Mouse (Mus musculus) left cerebral cortex, postnatal 36 days (tissue): ENCODE data around the gene Rock2. TPM values are rescaled to one million over a fixed set of nuclear protein-coding genes. Genes with fewer than 3 reads are reported as not detected.
A peak's percentile ranks its signal among the peaks of the same experiment; 100 is the strongest.

ENCODE experiments used
- DNase-seq, 2 experiments: peaks; one replicate each; pipeline ENCODE4 v3.0.0; 2021 to 2022; ENCODE audit warnings: low spot score in 2 of 2, mixed read lengths in 1 of 2
- intact Hi-C: fragments of 180-260 bp; cut with DNase I; formaldehyde crosslinking; loops from one replicate; pipeline ENCODE4 v1.15.1; 2025
- total RNA-seq, 2 experiments: library from RNA; stranded (reverse); gene quantifications; 2 replicates each; pipeline ENCODE4 v1.2.3; 2021

Gene Rock2
- 100 to 1,000 TPM; 122 to 152 TPM for total RNA-seq

- intact Hi-C loops = loop anchor here (2.0 kb wide), 2 partner anchors 44 to 84 kb away; partner anchors contain the start of gene E2f6
- peak; percentile 81 to 89 for DNase-seq
These were observed at the start of gene Rock2 for GRCm38 (mm10) chr12:16894396-16895220. Gene Rock2 (plus strand): TSS chr12:16894895.

DNA sequence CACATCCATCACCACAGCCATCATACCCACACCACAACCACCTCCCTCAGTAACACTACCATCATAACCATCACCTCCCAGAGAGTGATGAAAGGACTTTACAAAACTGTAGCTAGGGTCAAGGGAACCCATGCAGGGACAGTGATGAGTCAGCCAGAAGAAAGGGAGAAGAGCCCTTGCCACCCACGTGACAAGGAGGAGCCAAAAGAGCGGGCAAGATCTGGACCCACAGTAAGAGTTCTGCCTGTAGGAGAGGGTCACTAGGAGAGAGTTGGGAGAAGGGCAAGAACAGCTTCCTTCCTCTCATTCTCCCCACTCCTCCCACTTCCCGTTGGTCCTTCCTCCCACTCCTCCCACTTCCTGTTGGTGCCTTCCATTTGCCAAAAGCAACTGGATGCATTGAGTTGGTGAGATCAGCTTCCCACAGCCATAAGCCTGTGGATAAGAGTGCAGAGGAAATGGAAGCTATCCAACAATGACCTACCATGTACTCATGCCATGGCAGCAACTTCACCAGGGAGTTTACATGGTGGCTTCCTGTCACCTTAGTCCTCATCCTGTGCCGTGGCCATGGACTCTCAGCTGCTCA lies 47.4 kb upstream of the Rock2 start:
- intact Hi-C loops = no loop called here
- no peak for DNase-seq

DNA sequence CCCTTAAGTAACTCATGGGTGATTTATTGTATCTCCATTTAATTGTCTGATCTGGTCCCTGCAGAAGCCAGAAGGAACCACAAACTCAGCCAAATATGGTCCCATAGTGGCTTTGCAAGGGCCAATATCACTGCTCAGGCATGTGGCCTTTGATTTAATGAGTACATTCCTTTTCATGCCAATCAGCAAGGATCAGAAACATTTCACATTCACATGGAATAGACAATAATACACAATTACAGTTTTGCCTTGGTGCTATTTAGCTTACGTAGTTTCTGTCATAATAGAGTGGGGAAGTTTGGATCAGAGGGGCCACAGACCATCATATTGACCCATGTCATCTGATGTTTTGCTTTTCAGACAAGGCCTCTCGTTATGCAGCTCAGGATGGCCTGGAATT lies 46.2 kb upstream of the Rock2 start:
- no peak for DNase-seq
- intact Hi-C loops = no loop called here

DNA sequence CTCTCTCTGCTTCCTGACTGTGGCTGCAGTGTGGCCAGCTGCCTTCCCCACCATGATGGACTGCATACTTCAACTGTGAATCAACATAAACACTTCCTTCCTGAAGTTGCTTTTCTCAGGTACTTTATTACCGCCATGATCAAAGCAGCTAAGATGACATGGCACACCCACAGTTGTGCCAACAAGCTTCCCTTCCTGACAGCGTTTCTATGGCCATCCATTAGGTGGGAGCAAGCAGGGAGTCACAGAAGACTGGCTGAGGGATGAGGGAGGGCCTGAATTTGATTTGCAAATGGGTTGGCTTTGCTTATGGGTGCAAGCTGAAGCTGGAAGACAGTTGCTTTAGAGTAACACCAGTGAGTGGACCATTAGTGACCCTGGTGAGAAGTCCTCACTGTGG lies 44.9 kb upstream of the Rock2 start:
- no peak for DNase-seq
- intact Hi-C loops = loop anchor here (2.0 kb wide), 1 partner anchor 45 kb away; the partner anchor contains the start of gene Rock2

DNA sequence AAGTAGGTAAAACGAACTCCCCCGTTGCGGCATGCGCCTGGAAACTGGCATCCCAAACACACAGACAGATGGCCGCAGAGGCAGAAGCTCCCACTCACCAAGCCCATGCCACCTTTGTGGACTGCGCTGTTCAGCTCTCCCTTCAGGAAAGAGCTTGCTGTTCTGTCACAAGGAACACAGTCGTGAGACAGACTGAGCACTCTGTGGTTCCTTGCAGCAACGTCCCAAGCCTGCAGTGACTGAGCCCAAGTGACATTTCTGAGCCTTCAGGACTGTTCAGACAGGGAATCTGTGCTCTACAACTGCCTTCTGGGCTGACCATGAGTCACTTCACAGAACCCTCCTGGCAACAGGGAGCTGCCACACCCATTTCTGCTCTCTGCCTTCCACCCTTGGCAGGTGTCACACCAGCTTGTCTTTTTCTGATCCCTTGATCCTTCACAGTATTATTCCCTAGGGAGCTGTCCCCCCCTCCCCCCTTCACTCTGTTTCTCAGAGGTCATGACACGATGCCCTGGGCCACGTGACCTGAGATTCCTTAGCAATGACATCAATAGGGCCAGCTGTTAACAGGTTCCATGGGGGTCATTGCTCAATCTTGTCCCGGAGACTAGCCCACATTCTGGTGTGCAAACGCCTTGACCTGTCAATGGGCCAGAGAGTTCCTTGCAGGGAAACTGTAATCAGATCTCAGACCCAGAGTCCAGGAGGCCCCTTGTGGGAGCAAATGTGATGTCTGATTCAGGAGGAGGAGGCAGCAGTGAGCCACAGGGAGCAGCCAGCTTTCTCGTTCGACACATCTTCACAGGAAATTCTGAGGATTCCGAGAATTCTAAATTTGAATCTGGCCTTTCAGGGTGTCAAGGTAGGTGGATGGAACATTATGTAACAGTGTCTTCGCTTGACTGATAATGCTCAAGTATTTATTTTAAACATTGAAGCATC lies 44.0 kb upstream of the Rock2 start:
- intact Hi-C loops = loop anchor here (2.0 kb wide), 1 partner anchor 44 kb away; the partner anchor contains the start of gene Rock2
- DNase-seq = peak; percentile 73

- peak; percentile 39 to 60 for DNase-seq
- intact Hi-C loops = no loop called here
These were observed 41.1 kb upstream of the Rock2 start for GRCm38 (mm10) chr12:16853431-16854165.

DNA sequence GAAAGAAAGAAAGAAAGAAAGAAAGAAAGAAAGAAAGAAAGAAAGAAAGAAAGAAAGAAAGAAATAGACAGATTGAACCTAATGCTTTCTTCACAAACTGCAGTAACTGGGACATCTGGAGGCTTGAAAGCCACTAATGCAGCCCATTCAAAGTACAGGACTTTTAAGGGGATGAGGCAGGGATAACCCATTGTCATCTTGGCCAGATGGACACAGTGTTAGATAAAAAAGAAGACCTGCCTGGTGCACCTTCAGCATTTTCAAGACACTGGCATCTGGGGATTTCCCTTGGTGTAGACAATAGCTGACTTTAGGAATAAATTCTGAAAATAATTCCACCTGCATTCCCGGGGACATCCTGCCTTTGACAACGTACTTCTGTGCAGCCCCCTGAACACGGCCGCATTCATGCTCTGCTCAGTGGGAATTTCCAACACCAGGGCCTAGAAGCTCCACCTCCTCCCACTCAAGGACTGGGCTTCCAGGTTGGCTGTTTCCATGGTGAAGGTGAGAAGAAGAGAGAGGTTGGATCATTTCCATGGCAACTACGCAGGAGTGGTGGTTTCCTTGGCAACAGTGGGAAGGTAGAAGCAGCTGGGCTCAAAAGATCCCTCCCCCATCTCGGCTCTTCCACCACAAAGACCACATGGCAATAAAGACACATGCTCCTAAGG lies 38.9 kb upstream of the Rock2 start:
- intact Hi-C loops = no loop called here
- DNase-seq = peak; percentile 72 to 79

DNA sequence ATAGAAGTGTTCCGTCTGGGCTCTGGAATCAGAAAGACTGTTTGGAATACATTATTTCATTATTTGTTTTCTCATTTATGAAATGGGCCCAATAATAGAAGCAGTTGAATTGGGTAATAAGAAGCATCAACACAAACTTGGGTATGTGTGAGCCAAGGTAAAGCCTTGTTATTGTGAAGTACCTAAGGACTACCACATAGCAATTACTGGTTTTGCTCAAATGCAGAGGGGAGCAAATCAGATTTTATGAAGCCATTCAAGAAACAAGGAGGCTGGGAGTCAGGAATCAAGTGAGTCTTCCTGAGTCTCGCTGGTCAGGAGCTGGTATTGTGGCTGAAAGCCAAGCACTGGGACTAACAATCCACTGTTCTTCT lies 38.4 kb upstream of the Rock2 start:
- DNase-seq = no peak
- intact Hi-C loops = no loop called here

GRCm38 (mm10) chr12:16858081-16858480 lies 36.6 kb upstream of the Rock2 start:
- no peak for DNase-seq
- intact Hi-C loops = no loop called here

- intact Hi-C loops = no loop called here
- no peak for DNase-seq
These were observed 34.9 kb upstream of the Rock2 start for GRCm38 (mm10) chr12:16859781-16860180.

- DNase-seq = no peak
- intact Hi-C loops = no loop called here
These were observed 34.2 kb upstream of the Rock2 start for GRCm38 (mm10) chr12:16860533-16860932.

- intact Hi-C loops = no loop called here
- no peak for DNase-seq
These were observed 33.7 kb upstream of the Rock2 start for GRCm38 (mm10) chr12:16860961-16861360.

DNA sequence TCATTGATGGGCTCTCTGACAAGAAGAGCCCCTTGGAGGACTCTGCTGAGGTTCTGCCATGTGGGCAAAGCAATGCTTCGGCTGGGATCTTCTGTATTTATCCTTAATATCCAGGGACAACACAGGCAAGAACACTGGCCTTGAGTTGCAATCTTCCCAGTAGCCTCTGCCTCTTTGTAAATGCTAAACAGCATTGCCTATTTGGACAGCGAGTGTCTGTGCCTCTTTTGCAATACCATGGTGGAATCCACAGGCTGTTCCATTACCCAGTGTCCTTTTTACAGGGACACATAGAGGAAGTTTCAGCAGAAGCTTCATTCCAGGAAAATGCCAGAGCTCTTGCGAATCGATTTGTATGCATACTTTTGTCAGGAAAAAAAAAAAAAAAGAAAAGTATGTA lies 30.2 kb upstream of the Rock2 start:
- no peak for DNase-seq
- intact Hi-C loops = no loop called here

- DNase-seq = no peak
- intact Hi-C loops = no loop called here
These were observed 28.8 kb upstream of the Rock2 start for GRCm38 (mm10) chr12:16865871-16866270.

GRCm38 (mm10) chr12:16866460-16866859 lies 28.2 kb upstream of the Rock2 start:
- intact Hi-C loops = no loop called here
- DNase-seq = no peak

GRCm38 (mm10) chr12:16867306-16867705 lies 27.4 kb upstream of the Rock2 start:
- DNase-seq = no peak
- intact Hi-C loops = no loop called here

GRCm38 (mm10) chr12:16868618-16869017 lies 26.1 kb upstream of the Rock2 start:
- no peak for DNase-seq
- intact Hi-C loops = no loop called here

- no peak for DNase-seq
- intact Hi-C loops = no loop called here
These were observed 25.5 kb upstream of the Rock2 start for GRCm38 (mm10) chr12:16869091-16869778.
